Mouse (Mus musculus): ENCODE data around the gene Hist1h2be. TPM values are rescaled to one million over a fixed set of nuclear protein-coding genes. Genes with fewer than 3 reads are reported as not detected.
A peak's percentile ranks its signal among the peaks of the same experiment; 100 is the strongest.
"Not testable (repeated sequence)": the region's sequence is repeated elsewhere in the genome, so short reads cannot be mapped to it uniquely, and the experiment has no call there.

Hist1h2be gene
- 4.4 TPM in 2 replicates for polyA plus RNA-seq (2014; fragmentation: Nextera tagmentation; extraction: Ambion mirVana)

- ATAC-seq (replicated peaks; ENCODE audit: low FRiP score) (peak; percentile 77), DNase-seq (ENCODE audit: low spot score) (peak; percentile 73)
- Histone ChIP-seq H3K27ac (ENCODE audit: low read depth, low read length) (peak within 1 kb of the TSS; percentile 100), H3K4me2 (peak within 1 kb of the TSS; percentile 96), H3K36me3 (ENCODE audit: control insufficient read depth, insufficient read depth, low read length) (no peaks in the 10 kb centered on the region), H3K27me3 (replicated peaks; ENCODE audit: control insufficient read depth, insufficient read depth, low read length) (no peaks in the 10 kb centered on the region), H3K4me1 (replicated peaks; ENCODE audit: control insufficient read depth, insufficient read depth, low read length) (peaks cover 11% of the 10 kb centered on the region; the same call in 1 of the 2 replicates), H3K9me3 (ENCODE audit: control insufficient read depth, low read length) (no peaks in the 10 kb centered on the region), H3K9ac (ENCODE audit: low read depth, low read length) (peak within 1 kb of the TSS; percentile 98), H3K4me3 (ENCODE audit: low read depth, low read length) (peak within 1 kb of the TSS; percentile 68)
- 1% methylated on average over 27 of the region's 27 CpGs for WGBS
Observed at GRCm38 (mm10) chr13:23620733-23621531, at the start of gene Hist1h2be. Gene Hist1h2be, minus strand, starts transcription at chr13:23621124.

DNA sequence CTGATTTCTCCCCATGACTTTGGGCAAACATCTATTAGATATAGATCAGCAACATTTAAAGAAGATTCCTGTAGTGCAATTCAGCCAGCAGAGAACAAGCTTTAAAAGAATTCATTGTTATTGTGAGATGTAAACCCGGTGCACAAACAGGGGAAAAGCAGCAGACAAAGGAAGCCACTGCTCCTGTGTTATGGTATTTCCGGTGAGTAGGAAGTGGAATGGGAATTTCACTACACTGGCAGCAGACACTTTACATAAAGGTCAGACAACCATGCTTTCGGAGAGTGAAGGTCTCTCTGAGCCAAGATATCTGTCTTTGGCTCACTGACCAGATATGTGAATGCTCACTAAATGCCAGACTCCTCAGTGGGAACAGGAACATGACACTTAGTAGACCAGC lies 41.6 kb upstream of the Hist1h2be start:
- H3K9ac ChIP-seq (ENCODE audit: low read depth, low read length), result no peak overlapping the region
- H3K27ac ChIP-seq (ENCODE audit: low read depth, low read length), result no peak overlapping the region
- no peak for DNase-seq (ENCODE audit: low spot score)
- H3K9me3 ChIP-seq (ENCODE audit: control insufficient read depth, low read length), result no peaks in the 10 kb centered on the region
- no peaks in the 10 kb centered on the region for H3K27me3 ChIP-seq (replicated peaks; ENCODE audit: control insufficient read depth, insufficient read depth, low read length)
- ATAC-seq (replicated peaks; ENCODE audit: low FRiP score), result no peak
- H3K36me3 ChIP-seq (ENCODE audit: control insufficient read depth, insufficient read depth, low read length), result no peaks in the 10 kb centered on the region
- H3K4me1 ChIP-seq (replicated peaks; ENCODE audit: control insufficient read depth, insufficient read depth, low read length), result no peaks in the 10 kb centered on the region
- no peak overlapping the region for H3K4me2 ChIP-seq
- no peak overlapping the region for H3K4me3 ChIP-seq (ENCODE audit: low read depth, low read length)
- 65% methylated on average over 3 of the region's 3 CpGs for WGBS

GRCm38 (mm10) chr13:23659636-23660366 lies 38.9 kb upstream of the Hist1h2be start:
- DNase-seq (ENCODE audit: low spot score), result no peak
- no peaks in the 10 kb centered on the region for H3K27me3 ChIP-seq (replicated peaks; ENCODE audit: control insufficient read depth, insufficient read depth, low read length)
- 73% methylated on average over 6 of the region's 6 CpGs for WGBS

GRCm38 (mm10) chr13:23630653-23631052 lies 9.7 kb upstream of the Hist1h2be start:
- DNase-seq (ENCODE audit: low spot score) (no peak), ATAC-seq (replicated peaks; ENCODE audit: low FRiP score) (no peak)
- Histone ChIP-seq H3K9ac (ENCODE audit: low read depth, low read length) (no peak overlapping the region), H3K27me3 (replicated peaks; ENCODE audit: control insufficient read depth, insufficient read depth, low read length) (no peaks in the 10 kb centered on the region), H3K9me3 (ENCODE audit: control insufficient read depth, low read length) (no peaks in the 10 kb centered on the region), H3K36me3 (ENCODE audit: control insufficient read depth, insufficient read depth, low read length) (no peaks in the 10 kb centered on the region), H3K4me3 (ENCODE audit: low read depth, low read length) (no peak overlapping the region), H3K27ac (ENCODE audit: low read depth, low read length) (no peak overlapping the region), H3K4me1 (replicated peaks; ENCODE audit: control insufficient read depth, insufficient read depth, low read length) (no peaks in the 10 kb centered on the region), H3K4me2 (no peak overlapping the region)
- WGBS, result 36% methylated on average over 1 of the region's 1 CpGs

More at GRCm38 (mm10) chr13:23659636-23660366, 38.9 kb upstream of the Hist1h2be start:
- ATAC-seq (replicated peaks; ENCODE audit: low FRiP score), result no peak
- Histone ChIP-seq H3K4me1 (replicated peaks; ENCODE audit: control insufficient read depth, insufficient read depth, low read length) (no peaks in the 10 kb centered on the region), H3K27ac (ENCODE audit: low read depth, low read length) (no peak overlapping the region), H3K4me2 (no peak overlapping the region), H3K4me3 (ENCODE audit: low read depth, low read length) (no peak overlapping the region), H3K36me3 (ENCODE audit: control insufficient read depth, insufficient read depth, low read length) (no peaks in the 10 kb centered on the region), H3K9me3 (ENCODE audit: control insufficient read depth, low read length) (no peaks in the 10 kb centered on the region), H3K9ac (ENCODE audit: low read depth, low read length) (no peak overlapping the region)

DNA sequence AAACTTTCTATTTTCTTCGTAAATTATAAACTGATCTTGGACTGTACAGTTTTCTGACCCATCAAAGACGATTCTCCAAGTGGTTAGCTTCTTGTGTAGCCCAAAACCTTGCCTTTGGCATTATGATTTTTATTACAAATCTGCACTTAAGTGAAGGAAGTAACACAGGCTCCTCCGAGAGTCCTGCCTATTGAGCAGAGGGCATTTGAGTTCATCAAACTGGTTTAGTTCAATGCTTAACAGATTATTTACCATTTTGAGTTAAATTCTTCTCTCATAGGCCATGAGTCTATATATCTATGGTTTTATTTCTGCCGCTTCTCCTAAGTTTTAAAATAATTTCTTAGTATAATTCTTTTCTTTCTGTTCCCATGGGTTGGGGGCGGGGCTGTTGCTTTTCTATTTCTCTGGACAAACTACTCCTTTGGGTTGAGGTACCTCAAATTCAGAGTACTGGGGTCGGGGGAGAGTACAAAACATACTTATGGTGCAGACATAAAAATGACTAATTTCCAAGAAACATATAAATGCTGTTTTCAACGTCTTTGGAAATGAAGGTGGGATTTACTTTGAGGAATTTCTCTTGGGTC lies 2.0 kb upstream of the Hist1h2be start:
- WGBS, result 24% methylated on average over 7 of the region's 7 CpGs
- Histone ChIP-seq H3K9ac (ENCODE audit: low read depth, low read length) (peak overlapping the region; percentile 98), H3K4me2 (peak overlapping the region; percentile 96), H3K27ac (ENCODE audit: low read depth, low read length) (peak overlapping the region; percentile 100; the same call in 1 of the 2 replicates), H3K4me3 (ENCODE audit: low read depth, low read length) (peak overlapping the region; percentile 68), H3K4me1 (replicated peaks; ENCODE audit: control insufficient read depth, insufficient read depth, low read length) (peaks cover 11% of the 10 kb centered on the region; the same call in 1 of the 2 replicates), H3K27me3 (replicated peaks; ENCODE audit: control insufficient read depth, insufficient read depth, low read length) (no peaks in the 10 kb centered on the region), H3K36me3 (ENCODE audit: control insufficient read depth, insufficient read depth, low read length) (no peaks in the 10 kb centered on the region), H3K9me3 (ENCODE audit: control insufficient read depth, low read length) (no peaks in the 10 kb centered on the region)
- ATAC-seq (replicated peaks; ENCODE audit: low FRiP score), result no peak
- no peak for DNase-seq (ENCODE audit: low spot score)

- peak within 1 kb of the TSS; percentile 100 for H3K27ac ChIP-seq (ENCODE audit: low read depth, low read length)
- under 1% methylated on average over 53 of the region's 53 CpGs for WGBS
- H3K9ac ChIP-seq (ENCODE audit: low read depth, low read length), result peak within 1 kb of the TSS; percentile 98
- ATAC-seq (replicated peaks; ENCODE audit: low FRiP score), result peak; percentile 85
- not testable (repeated sequence) for H3K27me3 ChIP-seq (replicated peaks; ENCODE audit: control insufficient read depth, insufficient read depth, low read length); H3K36me3 ChIP-seq (ENCODE audit: control insufficient read depth, insufficient read depth, low read length); H3K9me3 ChIP-seq (ENCODE audit: control insufficient read depth, low read length)
- H3K4me2 ChIP-seq, result peak within 1 kb of the TSS; percentile 96
- H3K4me1 ChIP-seq (replicated peaks; ENCODE audit: control insufficient read depth, insufficient read depth, low read length), result peaks cover 11% of the 10 kb centered on the region; the same call in 1 of the 2 replicates
- H3K4me3 ChIP-seq (ENCODE audit: low read depth, low read length), result peak within 1 kb of the TSS; percentile 68
- peak; percentile 92 for DNase-seq (ENCODE audit: low spot score)
Observed at GRCm38 (mm10) chr13:23622175-23622671, 1.3 kb upstream of the Hist1h2be start, which contains the start of gene Hist1h1e. Gene Hist1h1e, minus strand, starts transcription at chr13:23622558.

GRCm38 (mm10) chr13:23621532-23622174 lies 729 bp upstream of the Hist1h2be start:
- Histone ChIP-seq H3K27ac (ENCODE audit: low read depth, low read length) (peak overlapping the region; percentile 100), H3K36me3 (ENCODE audit: control insufficient read depth, insufficient read depth, low read length) (no peaks in the 10 kb centered on the region), H3K4me3 (ENCODE audit: low read depth, low read length) (peak overlapping the region; percentile 68), H3K27me3 (replicated peaks; ENCODE audit: control insufficient read depth, insufficient read depth, low read length) (no peaks in the 10 kb centered on the region), H3K4me2 (peak overlapping the region; percentile 96), H3K9ac (ENCODE audit: low read depth, low read length) (peak overlapping the region; percentile 98), H3K9me3 (ENCODE audit: control insufficient read depth, low read length) (no peaks in the 10 kb centered on the region), H3K4me1 (replicated peaks; ENCODE audit: control insufficient read depth, insufficient read depth, low read length) (peaks cover 11% of the 10 kb centered on the region; the same call in 1 of the 2 replicates)
- DNase-seq (ENCODE audit: low spot score) (peak; percentile 78), ATAC-seq (replicated peaks; ENCODE audit: low FRiP score) (peak; percentile 85)
- under 1% methylated on average over 18 of the region's 18 CpGs for WGBS

Measured in liver, embryonic 11.5 days (tissue).